Mouse (Mus musculus): ENCODE measurements around the gene Gm10273.

The Gm10273 gene

GRCm38 (mm10) chr10:59402899-59403792 lies 7.7 kb downstream of the Gm10273 start, which contains the start of gene Pla2g12b:
Gene Pla2g12b, plus strand, starts transcription at chr10:59403660.
- DNase-seq (ENCODE audit: low read depth, low spot score), result no peak

GRCm38 (mm10) chr10:59403793-59404149 lies 8.3 kb downstream of the Gm10273 start:
- DNase-seq (ENCODE audit: low read depth, low spot score), result no peak

DNA sequence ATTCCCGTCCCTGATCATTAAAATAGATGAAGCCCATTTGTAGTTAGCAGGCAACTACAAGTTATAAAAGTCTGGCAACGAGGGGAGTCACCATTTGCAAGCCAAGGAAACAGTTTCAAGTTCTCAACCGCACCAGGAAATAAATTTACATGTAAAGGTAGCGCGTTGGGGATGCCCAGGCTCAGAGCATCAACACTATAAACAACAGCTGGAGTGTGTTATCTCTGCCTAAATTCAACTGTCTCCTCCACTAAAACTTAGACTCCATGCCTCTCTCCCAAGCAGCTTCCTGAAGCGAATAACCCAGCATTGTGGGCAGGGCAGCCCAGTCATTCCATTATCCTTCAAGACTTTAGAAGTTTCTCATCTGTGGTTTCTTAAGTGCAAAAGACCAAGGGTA lies 13.1 kb downstream of the Gm10273 start:
- DNase-seq (ENCODE audit: low read depth, low spot score), result no peak

DNA sequence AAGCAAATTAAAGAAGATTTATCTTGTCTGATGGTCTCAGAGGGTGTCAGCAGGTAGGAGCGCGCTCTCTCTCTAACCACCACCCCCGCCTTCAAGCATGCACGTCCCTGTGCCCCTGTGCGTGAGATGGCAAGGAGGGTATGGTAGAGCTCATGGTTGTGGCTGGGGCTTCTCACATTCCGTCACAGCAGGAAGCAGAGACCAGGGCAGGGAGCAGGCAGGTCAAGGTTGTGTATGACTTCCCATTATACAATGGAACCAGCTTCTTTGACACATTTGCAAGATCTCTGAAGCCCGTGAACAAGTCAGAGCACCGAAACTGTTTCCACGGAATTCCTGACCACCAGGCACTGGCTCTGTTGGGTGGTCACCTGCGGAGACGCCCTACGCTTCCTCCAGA lies 14.8 kb downstream of the Gm10273 start:
- DNase-seq (ENCODE audit: low read depth, low spot score), result peak; percentile 44

GRCm38 (mm10) chr10:59413711-59414110 lies 18.3 kb downstream of the Gm10273 start:
- peak; percentile 54 for DNase-seq (ENCODE audit: low read depth, low spot score)

GRCm38 (mm10) chr10:59416623-59417022 lies 21.2 kb downstream of the Gm10273 start:
- DNase-seq (ENCODE audit: low read depth, low spot score), result no peak

GRCm38 (mm10) chr10:59419516-59419915 lies 24.1 kb downstream of the Gm10273 start:
- DNase-seq (ENCODE audit: low read depth, low spot score), result no peak

DNA sequence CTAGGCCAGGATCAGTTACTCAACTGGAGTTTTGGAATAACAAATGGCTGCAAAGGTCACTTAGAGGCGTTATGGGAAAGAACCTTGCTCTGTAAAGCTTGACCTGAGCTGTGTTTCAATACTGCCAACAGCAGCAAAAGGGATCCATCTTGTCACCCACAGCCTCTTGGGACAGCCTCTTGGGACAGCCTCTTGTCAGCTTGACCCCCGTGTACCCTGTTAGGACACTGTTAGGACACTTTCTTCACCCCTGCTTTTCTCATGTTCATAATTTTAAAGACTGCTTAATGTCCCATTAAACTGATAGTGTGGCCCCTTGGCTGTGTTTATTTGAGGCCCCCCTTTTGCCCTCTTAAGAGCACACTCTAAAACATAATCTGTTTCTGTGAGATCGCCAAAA lies 29.0 kb downstream of the Gm10273 start:
- no peak for DNase-seq (ENCODE audit: low read depth, low spot score)

- DNase-seq (ENCODE audit: low read depth, low spot score), result no peak
These were observed 29.9 kb downstream of the Gm10273 start for GRCm38 (mm10) chr10:59425369-59425768.

- DNase-seq (ENCODE audit: low read depth, low spot score), result no peak
These were observed 30.9 kb downstream of the Gm10273 start for GRCm38 (mm10) chr10:59426371-59426770.

- DNase-seq (ENCODE audit: low read depth, low spot score), result no peak
These were observed 34.2 kb downstream of the Gm10273 start for GRCm38 (mm10) chr10:59429448-59430135.

- no peak for DNase-seq (ENCODE audit: low read depth, low spot score)
These were observed 35.3 kb downstream of the Gm10273 start for GRCm38 (mm10) chr10:59430701-59431218.

DNA sequence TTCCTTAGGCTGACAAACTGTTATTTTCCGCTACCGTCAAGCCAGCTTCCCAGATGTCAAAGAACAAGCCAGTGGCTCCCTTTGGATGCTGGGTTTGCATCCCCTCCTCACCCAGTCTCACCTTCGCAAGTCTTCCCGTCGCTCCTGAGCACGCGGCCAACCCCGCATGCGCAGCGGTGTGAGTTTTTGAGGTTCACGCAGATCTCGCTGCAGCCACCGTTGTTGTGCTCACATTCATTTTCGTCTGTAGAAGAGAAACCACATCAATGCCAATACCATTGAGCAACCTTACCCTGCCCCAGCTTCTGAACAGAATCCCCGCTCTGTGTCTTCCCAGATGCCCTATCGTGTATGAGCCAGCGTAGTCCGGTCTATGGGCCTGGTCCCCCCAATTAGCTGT lies 40.3 kb downstream of the Gm10273 start:
- no peak for DNase-seq (ENCODE audit: low read depth, low spot score)

DNA sequence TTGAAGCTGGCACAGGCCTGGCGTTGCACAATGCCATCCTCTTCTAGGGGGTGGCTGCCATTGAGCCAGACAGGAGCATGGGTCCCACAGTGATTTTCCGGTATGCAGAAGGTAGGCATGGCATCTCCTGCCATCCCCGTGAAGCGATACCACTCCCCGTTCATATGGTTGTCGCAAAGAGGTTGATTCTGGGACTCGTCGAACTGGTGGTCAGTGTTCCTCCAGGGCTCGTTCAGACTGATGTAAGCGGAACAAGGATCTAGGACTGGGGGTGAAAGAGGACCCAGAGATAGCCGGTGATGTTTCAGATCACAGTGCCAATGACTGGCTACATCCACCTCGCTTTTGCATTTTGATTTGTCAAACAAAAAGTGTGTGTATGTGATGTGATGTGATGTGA lies 43.2 kb downstream of the Gm10273 start:
- DNase-seq (ENCODE audit: low read depth, low spot score), result no peak

DNA sequence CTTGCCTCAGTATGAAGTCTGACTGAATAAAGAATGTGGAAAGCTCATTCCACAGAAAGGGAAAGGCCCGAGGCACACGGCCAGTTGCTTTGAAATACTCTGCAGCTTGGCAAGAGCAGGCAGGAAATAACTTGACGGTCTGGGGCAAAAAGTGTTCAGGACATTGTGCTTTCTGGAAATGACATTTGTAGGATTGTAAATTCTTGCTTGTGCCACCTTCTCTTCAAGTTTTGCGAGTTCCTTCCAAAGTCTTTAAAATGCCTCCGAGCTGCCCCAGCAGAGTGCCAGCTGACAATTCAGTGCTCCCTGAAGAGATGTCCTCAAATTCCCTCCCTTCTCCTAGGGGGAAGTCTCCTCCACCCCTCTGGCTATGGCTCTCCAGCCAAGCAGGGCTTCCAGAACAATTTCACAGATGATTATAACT lies 44.1 kb downstream of the Gm10273 start:
- no peak for DNase-seq (ENCODE audit: low read depth, low spot score)

DNA sequence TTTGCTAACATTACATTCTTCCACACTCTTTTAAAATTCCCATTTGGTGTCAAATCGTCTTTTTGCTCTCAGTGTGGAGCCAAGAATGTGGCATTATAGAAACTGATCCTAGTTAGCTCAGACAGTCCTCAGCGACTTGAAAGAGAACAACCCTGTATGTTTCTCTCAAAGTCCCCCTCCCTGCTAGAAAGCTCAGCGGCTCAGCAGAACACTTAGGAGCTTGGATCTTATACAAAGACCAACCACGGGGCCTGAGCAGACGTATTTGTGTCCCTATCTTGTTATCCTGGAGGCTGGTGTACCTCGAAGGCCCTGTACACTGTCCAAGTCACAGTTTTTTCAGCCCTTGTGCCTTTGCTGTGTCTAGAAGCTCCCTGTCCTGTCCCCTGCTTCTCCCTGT lies 44.7 kb downstream of the Gm10273 start:
- no peak for DNase-seq (ENCODE audit: low read depth, low spot score)

DNA sequence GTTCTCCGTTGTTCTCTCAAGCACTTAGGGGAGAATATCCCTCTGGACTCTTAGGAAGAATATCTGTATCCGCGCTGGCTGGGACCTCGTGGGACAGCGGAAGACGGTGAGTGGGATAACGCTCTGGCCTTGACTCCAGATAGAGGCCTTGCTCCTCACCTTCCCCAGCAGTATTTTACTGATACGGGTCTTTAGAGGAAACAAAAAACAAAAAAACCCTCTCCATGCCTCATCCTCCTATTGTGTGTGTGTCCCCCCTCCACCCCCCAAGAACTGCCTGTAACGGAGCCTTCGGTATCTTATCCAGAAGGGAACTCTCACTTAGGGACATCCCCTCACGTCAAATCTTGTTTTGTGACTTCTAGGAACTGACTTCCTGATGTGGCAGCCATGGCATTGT lies 46.3 kb downstream of the Gm10273 start, which contains the start of gene Oit3:
Gene Oit3 (minus strand): TSS at position 44 of the 400 bp plus-strand sequence.
- no peak for DNase-seq (ENCODE audit: low read depth, low spot score)

GRCm38 (mm10) chr10:59443212-59443611 lies 47.8 kb downstream of the Gm10273 start:
- DNase-seq (ENCODE audit: low read depth, low spot score), result no peak

DNA sequence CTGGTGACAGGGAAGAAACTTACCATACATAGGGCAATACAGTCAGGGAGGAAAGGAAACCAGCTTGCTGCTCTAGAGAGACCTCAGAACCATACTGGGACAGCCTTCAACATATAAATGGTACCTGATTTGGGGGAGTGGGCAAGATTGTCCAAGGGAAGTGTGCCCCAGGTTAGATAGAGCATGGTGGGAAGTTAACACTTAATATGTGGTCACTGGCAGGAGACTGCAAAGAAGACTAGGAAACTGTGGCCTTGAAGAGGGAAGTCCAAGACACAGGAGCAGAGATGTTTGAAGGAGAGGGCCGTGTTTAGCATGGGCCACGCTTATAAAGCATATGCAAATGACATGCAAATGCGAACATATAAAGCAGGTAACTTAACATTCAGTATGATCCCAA lies 48.7 kb downstream of the Gm10273 start:
- DNase-seq (ENCODE audit: low read depth, low spot score), result no peak

- DNase-seq (ENCODE audit: low read depth, low spot score), result no peak
These were observed 49.2 kb downstream of the Gm10273 start for GRCm38 (mm10) chr10:59444635-59445034.

All from ZHBTc4 (cell line).